Mouse (Mus musculus): ENCODE results near the gene Tmem17. TPM values are rescaled to one million over a fixed set of nuclear protein-coding genes. Genes with fewer than 3 reads are reported as not detected.

Gene Tmem17
- polyA plus RNA-seq, 1 experiment: 0.82 TPM

- no peak overlapping the region for H3K27ac ChIP-seq (ENCODE audit: insufficient read depth, low read depth, low read length)
- TF ChIP-seq POLR2A (IDR thresholded peaks at IDR 0.05; ENCODE audit: borderline replicate concordance, low read depth, low read length): no peak
- TF ChIP-seq CTCF (IDR thresholded peaks at IDR 0.05; ENCODE audit: low read depth, low read length): no peak
- no peaks in the 10 kb centered on the region for H3K4me1 ChIP-seq (ENCODE audit: control insufficient read depth, insufficient read depth, low read length)
- no peak overlapping the region for H3K4me3 ChIP-seq (ENCODE audit: insufficient read depth, low read length)
These were observed 51.8 kb downstream of the Tmem17 start for GRCm38 (mm10) chr11:22563706-22564105.

- no peak overlapping the region for H3K4me3 ChIP-seq (ENCODE audit: insufficient read depth, low read length)
- H3K27ac ChIP-seq (ENCODE audit: insufficient read depth, low read depth, low read length): no peak overlapping the region
- TF ChIP-seq POLR2A (IDR thresholded peaks at IDR 0.05; ENCODE audit: borderline replicate concordance, low read depth, low read length) (no peak), CTCF (IDR thresholded peaks at IDR 0.05; ENCODE audit: low read depth, low read length) (no peak)
- no peaks in the 10 kb centered on the region for H3K4me1 ChIP-seq (ENCODE audit: control insufficient read depth, insufficient read depth, low read length)
These were observed 52.8 kb downstream of the Tmem17 start for GRCm38 (mm10) chr11:22564676-22565075.

Other genes with a start within 250 kb of the Tmem17 start
- gene Ehbp1, start 169.8 kb upstream of the Tmem17 start, polyA plus RNA-seq (2012; ENCODE audit: insufficient read depth, insufficient read length, missing spikeins): 5.3 and 5.5 TPM in 2 replicates